8 mouse cellular contexts compared by ENCODE assay signal in the genomic region with DNA sequence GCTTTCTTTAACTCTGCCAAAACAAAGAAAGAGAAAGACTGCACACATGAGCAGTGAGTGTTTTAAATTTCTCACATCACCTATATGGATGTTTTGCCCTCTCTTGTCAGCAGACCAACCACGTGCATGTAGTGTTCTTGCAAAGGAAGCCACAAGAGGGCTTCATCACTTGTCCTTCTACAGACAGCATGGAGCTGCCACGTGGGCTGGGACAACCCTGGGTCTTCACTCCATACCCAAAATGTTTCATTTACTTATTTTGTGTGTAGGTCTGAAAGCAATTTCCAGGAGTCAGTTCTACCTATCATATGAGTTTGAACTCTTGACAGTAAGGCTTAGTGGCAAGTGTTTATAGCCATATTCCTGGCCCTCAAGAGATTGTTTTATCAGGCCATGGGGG. TPM values are rescaled to one million over a fixed set of nuclear protein-coding genes. Genes with fewer than 3 reads are reported as not detected.
DNase-seq lines count a peak whose midpoint lies in the region; ATAC-seq and TF ChIP-seq lines count a peak whose summit lies in the region.

No protein-coding gene starts in this region.

- H3K9me3 ChIP-seq in heart, embryonic 14.5 days (ENCODE audit: control insufficient read depth, low read length) = no peaks in the 10 kb centered on the region
- H3K9me3 ChIP-seq in liver, embryonic 11.5 days (ENCODE audit: control insufficient read depth, low read length) = no peaks in the 10 kb centered on the region
- no peaks in the 10 kb centered on the region for H3K9me3 ChIP-seq in neural tube, embryonic 15.5 days (replicated peaks)

- no peaks in the 10 kb centered on the region for H3K27me3 ChIP-seq in heart, embryonic 14.5 days (ENCODE audit: control insufficient read depth, insufficient read depth, low read length)
- H3K27me3 ChIP-seq in liver, embryonic 11.5 days (replicated peaks; ENCODE audit: control insufficient read depth, insufficient read depth, low read length) = no peaks in the 10 kb centered on the region
- no peaks in the 10 kb centered on the region for H3K27me3 ChIP-seq in neural tube, embryonic 15.5 days (replicated peaks)

- H3K27ac ChIP-seq in layer of hippocampus, adult 2 months = peak overlapping the region; percentile 89
- H3K27ac ChIP-seq in bone marrow, adult 2 months (ENCODE audit: control insufficient read depth, insufficient read depth, low read depth, low read length, poor library complexity) = no peak overlapping the region
- H3K27ac ChIP-seq in heart, embryonic 14.5 days (replicated peaks in 1 of 2; ENCODE audit: control insufficient read depth in 1 of 2, insufficient read depth in 1 of 2, low read depth in 2 of 2, low read length in 2 of 2) = 0 out of 4 replicates have a peak overlapping the region, but pooled peaks of 1 of the 2 experiments have one; percentile 46
- peak overlapping the region; percentile 97 for H3K27ac ChIP-seq in liver, embryonic 11.5 days (ENCODE audit: low read depth, low read length)
- H3K27ac ChIP-seq in neural tube, embryonic 15.5 days (replicated peaks) = no peak overlapping the region

- WGBS in bone marrow, adult 2 months = 0% methylated on average over 2 of the region's 2 CpGs
- 0% methylated on average over 2 of the region's 2 CpGs for WGBS in heart, embryonic 14.5 days
- 1% methylated on average over 2 of the region's 2 CpGs for WGBS in liver, embryonic 11.5 days
- 0% methylated on average over 2 of the region's 2 CpGs for WGBS in neural tube, embryonic 15.5 days

- peak overlapping the region; percentile 94 for H3K9ac ChIP-seq in heart, embryonic 14.5 days (ENCODE audit: low read length)
- peak overlapping the region; percentile 81 for H3K9ac ChIP-seq in liver, embryonic 11.5 days (ENCODE audit: low read depth, low read length)
- peak overlapping the region; percentile 91 for H3K9ac ChIP-seq in neural tube, embryonic 15.5 days (replicated peaks)

- DNase-seq in layer of hippocampus, adult 2 months (ENCODE audit: low spot score in 2 of 2) = no peak
- no peak for DNase-seq in layer of hippocampus, postnatal 36 days
- no peak for DNase-seq in liver, embryonic 11.5 days (ENCODE audit: low spot score)
- no peak for DNase-seq in left cerebral cortex, adult 9 months (ENCODE audit: low spot score in 2 of 2)
- DNase-seq in ovary, postnatal 36 days (ENCODE audit: low spot score) = no peak

- no peak for ATAC-seq in heart, embryonic 14.5 days (ENCODE audit: insufficient number of reproducible peaks, insufficient read depth, low FRiP score, low read depth)
- ATAC-seq in liver, embryonic 11.5 days (replicated peaks; ENCODE audit: low FRiP score) = no peak; the same call in 1 of the 2 replicates
- no peak for ATAC-seq in neural tube, embryonic 15.5 days (ENCODE audit: low FRiP score)

- H3K4me2 ChIP-seq in heart, embryonic 14.5 days (ENCODE audit: low read length) = peak overlapping the region; percentile 76
- H3K4me2 ChIP-seq in liver, embryonic 11.5 days = peak overlapping the region; percentile 91
- peak overlapping the region; percentile 91 for H3K4me2 ChIP-seq in neural tube, embryonic 15.5 days

- peak; percentile 59 for TF ChIP-seq CTCF in layer of hippocampus, adult 2 months (conservative IDR thresholded peaks at IDR 0.05)
- TF ChIP-seq CTCF in bone marrow, adult 2 months (IDR thresholded peaks at IDR 0.05; ENCODE audit: control insufficient read depth, insufficient read depth, low read length) = peak; percentile 20; the same call in 1 of the 2 replicates

- H3K4me1 ChIP-seq in bone marrow, adult 2 months (ENCODE audit: control insufficient read depth, insufficient read depth, low read length) = peaks cover 2% of the 10 kb centered on the region; the same call in 1 of the 2 replicates
- H3K4me1 ChIP-seq in heart, embryonic 14.5 days (ENCODE audit: control insufficient read depth in 2 of 2, insufficient read depth in 2 of 2, low read length in 2 of 2) = peaks cover 6 to 23% of the 10 kb centered on the region in 2 experiments
- H3K4me1 ChIP-seq in liver, embryonic 11.5 days (replicated peaks; ENCODE audit: control insufficient read depth, insufficient read depth, low read length) = peaks cover 27% of the 10 kb centered on the region
- H3K4me1 ChIP-seq in neural tube, embryonic 15.5 days = peaks cover 29% of the 10 kb centered on the region

- H3K4me3 ChIP-seq in layer of hippocampus, adult 2 months = peak overlapping the region; percentile 94
- peak overlapping the region; percentile 98 for H3K4me3 ChIP-seq in bone marrow, adult 2 months (replicated peaks; ENCODE audit: control insufficient read depth, low read depth, low read length)
- H3K4me3 ChIP-seq in heart, embryonic 14.5 days (ENCODE audit: control insufficient read depth in 1 of 2, insufficient read depth in 1 of 2, low read depth in 1 of 2, low read length in 2 of 2) = peak overlapping the region; percentile 65 to 82
- peak overlapping the region; percentile 60 for H3K4me3 ChIP-seq in liver, embryonic 11.5 days (ENCODE audit: low read depth, low read length)
- peak overlapping the region; percentile 66 for H3K4me3 ChIP-seq in neural tube, embryonic 15.5 days (replicated peaks)

- H3K36me3 ChIP-seq in heart, embryonic 14.5 days (ENCODE audit: control insufficient read depth, insufficient read depth, low read length) = peaks cover 58% of the 10 kb centered on the region
- peaks cover 45% of the 10 kb centered on the region for H3K36me3 ChIP-seq in liver, embryonic 11.5 days (ENCODE audit: control insufficient read depth, insufficient read depth, low read length)
- peaks cover 42% of the 10 kb centered on the region for H3K36me3 ChIP-seq in neural tube, embryonic 15.5 days

- TF ChIP-seq POLR2A in bone marrow, adult 2 months (IDR thresholded peaks at IDR 0.05; ENCODE audit: borderline replicate concordance, control insufficient read depth, low read depth, low read length) = no peak

RNA-seq across cellular contexts. Expression of gene Pbrm1, which starts 1.1 kb away (rescaled TPM):
- 10 to 100 TPM; 56.3 to 56.8 TPM for total RNA-seq in layer of hippocampus, adult 2 months (2021)
- total RNA-seq in layer of hippocampus, postnatal 36 days (2021) = 10 to 100 TPM; 51.6 to 58.4 TPM
- 31.8 and 46.8 TPM in 2 replicates for polyA plus RNA-seq in bone marrow, adult 2 months (2011; ENCODE audit: insufficient read depth, insufficient read length, low replicate concordance, missing spikeins)
- 75.1 and 89.0 TPM in 2 replicates for polyA plus RNA-seq in heart, embryonic 14.5 days (2014; fragmentation: Nextera tagmentation; extraction: Ambion mirVana)
- polyA plus RNA-seq in liver, embryonic 11.5 days (2014; fragmentation: Nextera tagmentation; extraction: Ambion mirVana) = 72.8 and 73.0 TPM in 2 replicates
- polyA plus RNA-seq in neural tube, embryonic 15.5 days (2015; fragmentation: Nextera tagmentation; extraction: Ambion mirVana) = 102 and 106 TPM in 2 replicates

RNA-seq across cellular contexts. Expression of gene Gnl3, which starts 1.1 kb away (rescaled TPM):
- total RNA-seq in layer of hippocampus, adult 2 months (2021) = 10 to 100 TPM; 48.8 to 54.1 TPM
- 10 to 100 TPM; 47.7 to 49.2 TPM for total RNA-seq in layer of hippocampus, postnatal 36 days (2021)
- polyA plus RNA-seq in bone marrow, adult 2 months (2011; ENCODE audit: insufficient read depth, insufficient read length, low replicate concordance, missing spikeins) = 56.0 and 119 TPM in 2 replicates
- polyA plus RNA-seq in heart, embryonic 14.5 days (2014; fragmentation: Nextera tagmentation; extraction: Ambion mirVana) = 49.3 and 51.4 TPM in 2 replicates
- polyA plus RNA-seq in liver, embryonic 11.5 days (2014; fragmentation: Nextera tagmentation; extraction: Ambion mirVana) = 265 and 268 TPM in 2 replicates
- polyA plus RNA-seq in neural tube, embryonic 15.5 days (2015; fragmentation: Nextera tagmentation; extraction: Ambion mirVana) = 53.6 and 72.9 TPM in 2 replicates

RNA-seq across cellular contexts. Expression of gene Spcs1, which starts 16.4 kb away (rescaled TPM):
- 100 to 1,000 TPM; 156 to 162 TPM for total RNA-seq in layer of hippocampus, adult 2 months (2021)
- 100 to 1,000 TPM; 169 to 190 TPM for total RNA-seq in layer of hippocampus, postnatal 36 days (2021)
- 59.6 and 85.6 TPM in 2 replicates for polyA plus RNA-seq in bone marrow, adult 2 months (2011; ENCODE audit: insufficient read depth, insufficient read length, low replicate concordance, missing spikeins)
- polyA plus RNA-seq in heart, embryonic 14.5 days (2014; fragmentation: Nextera tagmentation; extraction: Ambion mirVana) = 382 and 395 TPM in 2 replicates
- polyA plus RNA-seq in liver, embryonic 11.5 days (2014; fragmentation: Nextera tagmentation; extraction: Ambion mirVana) = 309 and 326 TPM in 2 replicates
- polyA plus RNA-seq in neural tube, embryonic 15.5 days (2015; fragmentation: Nextera tagmentation; extraction: Ambion mirVana) = 363 and 381 TPM in 2 replicates

RNA-seq across cellular contexts. Expression of gene Glt8d1, which starts 16.7 kb away (rescaled TPM):
- total RNA-seq in layer of hippocampus, adult 2 months (2021) = 10 to 100 TPM; 39.9 to 49.9 TPM
- total RNA-seq in layer of hippocampus, postnatal 36 days (2021) = 10 to 100 TPM; 46.4 to 50.6 TPM
- 24.8 and 38.7 TPM in 2 replicates for polyA plus RNA-seq in bone marrow, adult 2 months (2011; ENCODE audit: insufficient read depth, insufficient read length, low replicate concordance, missing spikeins)
- 48.1 and 60.3 TPM in 2 replicates for polyA plus RNA-seq in heart, embryonic 14.5 days (2014; fragmentation: Nextera tagmentation; extraction: Ambion mirVana)
- 33.7 and 41.6 TPM in 2 replicates for polyA plus RNA-seq in liver, embryonic 11.5 days (2014; fragmentation: Nextera tagmentation; extraction: Ambion mirVana)
- polyA plus RNA-seq in neural tube, embryonic 15.5 days (2015; fragmentation: Nextera tagmentation; extraction: Ambion mirVana) = 54.4 and 55.9 TPM in 2 replicates

Comparison
In these comparisons a context has a peak if more than half of its experiments do, and no peak if none do; other contexts are left out.
1. H3K27ac ChIP-seq: peak in layer of hippocampus, adult 2 months (single experiment) and liver, embryonic 11.5 days (single experiment); none in bone marrow, adult 2 months (single experiment) and neural tube, embryonic 15.5 days (single experiment).
2. Peak in every context shown above with its lines, with median percentiles within 50 percentile points of each other: H3K4me3 ChIP-seq, H3K4me2 ChIP-seq and H3K9ac ChIP-seq.